Mouse (Mus musculus) urinary bladder, postnatal 14 days (tissue): ENCODE measurements around the gene Tmco4.

Experiments used
- DNase-seq: peaks from one replicate; pipeline ENCODE4 v3.0.0; 2021; ENCODE audit warnings: low spot score

Gene Tmco4

DNA sequence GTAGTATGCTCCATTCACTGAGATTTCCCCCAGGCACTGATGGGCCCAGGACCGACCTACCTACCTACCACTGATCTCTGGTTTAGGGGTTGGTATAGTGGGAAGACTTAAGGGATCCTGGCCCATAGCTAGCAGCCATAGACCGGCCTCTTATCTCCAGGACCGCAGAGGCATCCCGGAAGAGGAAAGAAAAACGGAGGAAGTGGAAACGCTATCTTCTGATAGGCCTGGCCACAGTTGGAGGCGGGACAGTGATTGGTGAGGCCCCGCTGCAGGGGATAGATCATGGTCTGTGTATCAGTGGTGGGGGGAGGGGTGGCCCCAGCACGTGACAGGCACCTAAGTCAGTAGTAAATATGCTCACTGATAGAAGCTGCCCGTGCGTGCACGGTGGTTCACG lies 46.7 kb downstream of the Tmco4 start:
- DNase-seq, result no peak

- DNase-seq, result no peak
Measured at GRCm38 (mm10) chr4:139020385-139020784, 47.7 kb downstream of the Tmco4 start.

DNA sequence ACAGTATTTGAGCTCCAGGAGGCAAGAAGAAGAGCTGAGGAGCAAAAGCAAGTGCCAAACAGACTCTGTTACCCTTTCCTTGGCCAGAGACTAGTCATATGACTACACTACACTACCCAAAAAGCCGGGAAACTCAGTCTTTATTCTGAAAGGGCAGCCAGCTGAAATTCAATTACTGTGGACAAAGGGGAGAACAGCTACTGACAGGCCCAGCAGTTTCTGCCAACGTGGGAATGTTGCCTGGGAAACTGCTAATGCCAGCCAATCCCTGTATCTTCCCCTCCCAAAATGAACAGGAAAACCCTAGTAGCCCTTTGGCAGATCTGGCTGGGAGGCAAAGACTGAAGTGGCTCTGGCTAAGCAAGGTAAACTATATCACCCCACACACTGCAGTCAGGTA lies 51.7 kb downstream of the Tmco4 start:
- DNase-seq, result no peak

DNA sequence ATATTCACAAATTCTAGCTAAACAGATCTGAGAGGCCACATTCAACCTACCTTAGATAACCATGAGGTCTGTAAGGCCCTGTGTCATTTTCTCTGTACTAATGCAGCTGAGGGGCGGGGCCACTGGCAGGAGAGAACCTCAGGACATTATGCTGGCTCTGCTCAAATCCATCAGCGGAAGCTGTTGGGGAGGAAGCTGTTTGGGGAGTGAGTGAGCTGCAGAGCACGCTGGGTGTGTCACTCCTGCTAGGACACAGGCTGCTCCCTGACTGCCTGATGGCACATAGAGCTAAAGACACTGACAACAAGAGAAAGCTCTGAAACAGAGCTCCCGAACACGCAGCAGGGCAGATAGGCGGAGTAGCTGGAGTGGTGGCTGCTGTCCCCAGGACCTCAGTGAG lies 58.0 kb downstream of the Tmco4 start:
- DNase-seq, result peak; percentile 10

DNA sequence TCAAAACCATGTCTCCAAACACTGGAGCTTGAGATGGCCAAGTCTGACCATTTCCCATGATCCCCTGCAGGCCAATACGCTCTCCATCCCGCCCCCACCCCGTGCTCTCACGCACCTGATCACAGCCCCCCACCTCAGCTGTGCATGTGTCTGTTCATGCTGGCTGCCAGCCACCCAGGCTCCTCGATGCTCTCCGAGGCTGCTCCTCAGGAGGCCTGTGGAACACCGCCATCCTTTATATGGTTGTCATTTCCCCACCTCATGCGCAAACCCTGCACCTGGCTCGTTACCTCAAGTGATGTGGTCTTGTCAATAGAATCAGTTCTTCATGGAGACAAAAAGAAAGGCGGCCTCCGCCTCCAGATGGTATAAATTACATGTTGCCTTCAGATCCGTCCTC lies 59.8 kb downstream of the Tmco4 start:
- DNase-seq, result no peak

- DNase-seq, result no peak
Measured at GRCm38 (mm10) chr4:139033263-139034009, 60.7 kb downstream of the Tmco4 start.

GRCm38 (mm10) chr4:139034010-139034367 lies 61.3 kb downstream of the Tmco4 start:
- no peak for DNase-seq

DNA sequence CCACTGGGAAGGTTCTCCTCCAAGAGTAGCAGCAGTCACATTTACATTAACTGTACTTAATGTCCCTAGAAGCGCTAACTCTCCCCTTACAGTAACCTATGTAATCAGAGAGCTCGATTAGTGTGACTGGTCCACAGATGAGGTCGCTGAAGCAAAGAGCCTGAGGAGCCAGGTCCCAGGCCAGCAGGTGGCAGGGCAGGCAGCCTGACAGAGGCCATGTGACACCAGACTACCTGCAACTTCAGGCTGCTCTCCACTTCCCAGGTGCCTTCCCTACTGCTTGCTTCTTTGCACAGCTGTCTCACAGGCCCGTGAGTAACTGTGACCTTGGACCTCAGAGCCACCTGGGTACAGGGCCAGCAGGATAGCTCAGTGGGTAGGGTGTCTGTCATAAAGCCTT lies 61.9 kb downstream of the Tmco4 start:
- no peak for DNase-seq

GRCm38 (mm10) chr4:139034942-139035341 lies 62.3 kb downstream of the Tmco4 start:
- DNase-seq, result no peak

GRCm38 (mm10) chr4:139035799-139036198 lies 63.1 kb downstream of the Tmco4 start:
- no peak for DNase-seq

- DNase-seq, result peak; percentile 10
Measured at GRCm38 (mm10) chr4:139037795-139038607, 65.3 kb downstream of the Tmco4 start.

- DNase-seq, result no peak
Measured at GRCm38 (mm10) chr4:139040084-139040839, 67.6 kb downstream of the Tmco4 start.

DNA sequence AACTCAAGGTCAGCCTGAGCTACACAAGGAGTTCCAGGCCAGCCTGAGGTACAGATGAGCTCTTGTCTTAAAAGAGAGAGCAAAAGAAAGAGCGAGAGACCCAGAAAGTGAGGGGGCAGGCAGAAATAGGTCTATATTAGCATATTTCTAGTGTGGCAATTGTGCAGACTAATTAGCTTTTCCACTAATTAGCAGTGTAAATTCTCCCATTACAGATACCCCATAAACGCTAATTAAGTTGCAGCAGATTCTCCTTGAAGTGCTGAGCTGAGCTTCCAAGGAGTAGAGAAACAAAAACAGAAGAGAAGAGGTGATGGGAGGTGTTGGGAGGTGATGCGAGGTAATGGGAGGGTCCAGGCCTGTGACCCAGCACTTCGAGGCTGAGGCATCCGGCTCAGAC lies 69.9 kb downstream of the Tmco4 start:
- no peak for DNase-seq

DNA sequence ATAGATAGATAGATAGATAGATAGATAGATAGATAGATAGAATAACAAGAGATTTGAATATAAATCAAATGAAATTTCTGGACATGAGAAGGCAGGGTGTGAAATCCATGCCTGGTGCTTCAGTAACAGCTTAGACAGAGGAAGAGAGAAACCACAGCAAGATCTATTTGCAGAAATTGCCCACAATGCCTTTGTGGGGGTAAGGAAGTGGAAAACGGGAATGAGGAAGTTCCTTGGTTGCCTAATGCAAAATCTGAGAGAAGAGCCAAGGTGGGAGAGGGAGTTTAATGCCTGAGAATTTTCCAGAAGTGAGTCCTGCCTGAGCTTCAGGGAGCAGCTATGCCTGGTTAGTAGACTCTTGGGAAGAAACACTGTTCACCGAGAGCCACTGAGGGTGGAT lies 70.9 kb downstream of the Tmco4 start:
- DNase-seq, result no peak

DNA sequence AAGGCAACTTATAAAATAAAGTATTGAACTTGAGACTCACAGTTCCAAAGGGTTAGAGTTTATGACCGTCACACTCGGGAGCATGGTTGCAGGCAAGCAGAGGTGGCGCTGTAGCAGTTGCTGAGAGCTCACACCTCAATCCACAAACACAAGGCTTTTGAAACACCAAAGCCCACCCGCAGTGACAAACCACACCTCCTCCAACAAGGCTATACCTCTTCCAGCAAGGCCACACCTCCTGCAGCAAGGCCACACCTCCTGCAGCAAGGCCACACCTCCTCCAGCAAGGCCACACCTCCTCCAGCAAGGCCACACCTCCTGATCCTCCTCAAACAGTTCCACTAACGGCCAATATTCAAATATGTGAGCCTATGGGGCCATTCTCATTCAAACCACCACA lies 71.9 kb downstream of the Tmco4 start:
- DNase-seq, result no peak

DNA sequence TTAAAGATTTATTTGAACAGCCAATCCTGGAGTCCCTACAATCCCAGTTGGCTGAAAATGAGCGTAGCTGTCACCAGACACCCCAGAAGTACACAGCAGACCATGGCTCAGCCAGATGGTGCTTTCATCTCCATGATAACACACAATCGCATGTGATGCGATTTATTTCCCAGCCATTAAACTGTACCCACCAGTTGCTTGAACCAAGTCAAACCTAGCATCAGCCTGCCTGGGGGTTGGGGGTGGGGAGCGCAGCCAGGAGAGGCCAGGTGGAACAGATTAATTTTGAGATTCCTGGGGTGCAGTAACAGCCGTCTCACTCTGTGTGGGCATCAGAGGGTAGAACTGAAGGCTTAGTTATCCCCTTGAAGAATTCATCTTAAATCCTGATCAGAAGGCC lies 73.7 kb downstream of the Tmco4 start:
- no peak for DNase-seq

GRCm38 (mm10) chr4:139048518-139048917 lies 75.8 kb downstream of the Tmco4 start:
- DNase-seq, result no peak

GRCm38 (mm10) chr4:139052796-139053195 lies 80.1 kb downstream of the Tmco4 start:
- no peak for DNase-seq

GRCm38 (mm10) chr4:139053391-139053790 lies 80.7 kb downstream of the Tmco4 start:
- no peak for DNase-seq

- no peak for DNase-seq
Measured at GRCm38 (mm10) chr4:139054300-139054923, 81.7 kb downstream of the Tmco4 start.

DNA sequence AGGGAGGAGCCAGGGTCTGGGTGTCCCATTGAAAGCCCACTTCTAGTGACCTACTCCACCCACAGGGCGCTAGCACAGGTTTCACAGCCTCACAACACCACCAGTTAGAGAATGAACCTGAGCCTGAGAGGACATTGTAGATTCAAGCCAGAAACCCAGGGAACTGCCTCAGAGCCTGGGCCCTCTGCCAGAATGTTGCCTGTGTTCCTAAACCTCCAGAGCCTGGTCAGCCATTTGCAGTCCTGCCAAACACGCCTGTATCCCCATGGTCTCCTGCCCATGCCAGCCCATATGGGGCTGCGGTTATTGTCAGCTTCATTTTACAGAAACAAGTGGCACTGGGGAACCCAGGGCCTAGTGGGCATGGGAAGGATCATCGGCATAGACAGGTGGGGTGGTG lies 82.6 kb downstream of the Tmco4 start:
- no peak for DNase-seq

DNA sequence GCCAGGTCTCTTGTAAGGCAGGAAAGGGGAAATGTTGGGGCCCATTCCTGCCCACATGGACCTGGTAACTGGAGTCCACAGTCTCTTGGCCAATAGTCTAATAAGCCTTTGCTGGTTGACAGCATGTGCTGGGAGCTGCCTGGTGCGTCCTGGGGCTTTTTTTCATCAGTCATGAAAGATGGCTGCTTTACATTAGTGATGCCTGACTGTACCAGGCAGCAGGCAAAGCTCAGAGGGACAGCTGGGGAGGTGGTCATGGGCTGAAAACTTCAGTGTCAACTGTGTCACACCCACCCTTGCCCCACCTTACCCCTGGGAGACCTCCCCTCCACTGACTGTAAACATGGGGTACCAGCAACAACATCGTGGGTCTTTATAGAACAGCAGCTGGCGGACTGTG lies 83.1 kb downstream of the Tmco4 start:
- no peak for DNase-seq
